Mouse (Mus musculus): Measurements from ENCODE around the gene Nkd2. TPM values are rescaled to one million over a fixed set of nuclear protein-coding genes. Genes with fewer than 3 reads are reported as not detected.

Gene Nkd2
- polyA plus RNA-seq, 1 experiment: 1.2 TPM

DNA sequence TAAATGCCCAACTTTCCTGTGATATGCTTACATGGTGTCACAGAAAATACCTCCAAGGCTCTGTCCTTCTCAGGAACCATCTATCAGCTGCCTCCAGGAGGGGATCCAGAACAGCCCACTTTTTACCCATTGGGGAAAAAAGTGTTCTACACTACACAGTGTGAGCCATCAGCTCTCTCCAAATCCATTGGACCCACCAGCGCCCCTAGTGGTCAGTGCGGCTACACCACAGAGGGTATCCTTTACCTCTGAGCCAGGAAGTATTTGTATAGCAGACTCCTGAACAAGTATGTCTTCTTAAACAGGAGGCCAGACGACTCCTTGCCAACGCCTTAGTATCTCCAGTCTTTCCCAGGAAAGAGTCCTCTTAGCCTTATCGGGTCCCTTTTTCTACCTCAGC is 32.4 kb upstream of the Nkd2 start:
- peak; percentile 27 for DNase-seq
- 78% methylated on average over 5 of the region's 5 CpGs for WGBS
- TF ChIP-seq CTCF (conservative IDR thresholded peaks at IDR 0.05; ENCODE audit: insufficient read depth, insufficient read length, low read depth, low read length): 0 out of 2 replicates have a peak, but pooled peaks have one; percentile 22
- no peak for TF ChIP-seq POLR2A (IDR thresholded peaks at IDR 0.05; ENCODE audit: low read depth, low read length)

DNA sequence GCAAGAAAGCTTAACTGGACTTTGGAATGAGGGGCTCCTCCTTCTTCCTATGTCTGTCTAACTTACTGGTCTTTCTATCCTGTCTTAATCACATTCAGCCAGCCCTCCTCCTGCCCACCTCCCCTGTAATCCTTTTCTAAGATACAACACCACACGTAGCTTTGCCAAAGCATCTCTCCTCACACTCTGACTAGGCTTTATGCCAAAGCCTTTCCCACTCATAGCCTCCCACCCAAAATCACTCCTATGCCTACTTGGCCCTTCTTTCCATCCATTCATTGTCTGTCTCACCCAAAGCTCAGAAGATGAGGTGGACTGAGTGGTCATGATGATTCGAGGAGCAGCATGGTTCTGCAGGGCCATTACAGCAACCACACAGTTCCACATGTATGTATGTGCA is 24.7 kb upstream of the Nkd2 start:
- Histone ChIP-seq H3K27ac (ENCODE audit: insufficient read depth, low read depth, low read length) (no peak overlapping the region), H3K4me3 (ENCODE audit: insufficient read depth, low read depth, low read length) (no peak overlapping the region), H3K4me1 (ENCODE audit: control insufficient read depth, insufficient read depth, low read length) (no peaks in the 10 kb centered on the region), H3K36me3 (ENCODE audit: control insufficient read depth, insufficient read depth, low read length) (no peaks in the 10 kb centered on the region), H3K27me3 (replicated peaks; ENCODE audit: control insufficient read depth, insufficient read depth, low read length) (no peaks in the 10 kb centered on the region)
- 80% methylated on average over 2 of the region's 2 CpGs for WGBS
- TF ChIP-seq POLR2A (IDR thresholded peaks at IDR 0.05; ENCODE audit: low read depth, low read length) (no peak), CTCF (conservative IDR thresholded peaks at IDR 0.05; ENCODE audit: insufficient read depth, insufficient read length, low read depth, low read length) (no peak)
- DNase-seq: no peak

More for the DNA sequence above, 32.4 kb upstream of the Nkd2 start:
- Histone ChIP-seq H3K4me1 (ENCODE audit: control insufficient read depth, insufficient read depth, low read length) (no peaks in the 10 kb centered on the region), H3K27me3 (replicated peaks; ENCODE audit: control insufficient read depth, insufficient read depth, low read length) (no peaks in the 10 kb centered on the region), H3K36me3 (ENCODE audit: control insufficient read depth, insufficient read depth, low read length) (no peaks in the 10 kb centered on the region), H3K27ac (ENCODE audit: insufficient read depth, low read depth, low read length) (no peak overlapping the region), H3K4me3 (ENCODE audit: insufficient read depth, low read depth, low read length) (no peak overlapping the region)

DNA sequence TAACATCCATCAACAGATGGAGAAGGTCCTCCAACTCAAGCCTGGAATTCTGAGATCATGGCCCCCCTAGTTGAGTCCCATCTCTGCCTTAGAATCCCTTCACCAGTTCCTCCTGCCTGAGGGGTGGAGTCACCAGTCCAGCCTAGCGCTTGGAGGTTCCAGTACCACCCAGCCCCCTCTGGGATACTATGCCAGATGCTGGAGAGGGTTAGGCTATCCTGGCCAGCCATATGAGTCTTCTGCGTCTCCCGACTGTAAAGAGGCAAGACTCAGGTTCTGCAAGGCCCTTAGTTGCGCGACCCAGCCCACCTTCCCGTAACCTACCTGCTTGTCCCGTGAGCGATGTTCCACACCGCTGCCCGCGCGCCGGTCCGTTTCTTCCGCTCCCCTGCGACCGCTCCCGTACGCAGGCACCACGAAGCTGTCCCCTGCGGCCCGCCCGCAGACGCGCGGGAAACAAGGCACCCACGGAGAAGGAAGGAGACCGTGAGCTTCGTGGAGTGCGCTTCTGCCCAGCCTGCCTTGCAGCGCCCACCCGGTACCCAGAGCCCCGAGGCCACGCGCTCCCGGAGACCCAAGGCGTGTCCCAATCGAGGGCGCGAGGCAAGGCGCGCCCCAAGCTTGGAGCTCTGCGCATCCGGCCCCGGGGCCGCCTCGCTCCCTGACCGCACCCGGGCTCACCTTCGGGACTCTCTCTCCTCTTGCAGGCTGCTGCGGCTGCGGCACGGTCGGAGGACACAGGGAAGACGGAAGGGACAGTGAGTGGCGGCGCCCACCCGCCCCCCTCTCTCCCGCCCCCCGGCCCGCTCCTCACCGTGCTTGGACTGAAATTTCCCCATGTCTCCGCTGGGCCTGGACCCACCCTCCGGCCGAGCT is 604 bp downstream of the Nkd2 start:
- Histone ChIP-seq H3K27me3 (replicated peaks; ENCODE audit: control insufficient read depth, insufficient read depth, low read length) (peaks cover 3% of the 10 kb centered on the region; the same call in 1 of the 2 replicates), H3K36me3 (ENCODE audit: control insufficient read depth, insufficient read depth, low read length) (no peaks in the 10 kb centered on the region), H3K27ac (ENCODE audit: insufficient read depth, low read depth, low read length) (no peak overlapping the region), H3K4me1 (ENCODE audit: control insufficient read depth, insufficient read depth, low read length) (0 out of 2 replicates have a peak, but pooled peaks cover 3% of the 10 kb centered on the region), H3K4me3 (ENCODE audit: insufficient read depth, low read depth, low read length) (peak overlapping the region; percentile 65)
- DNase-seq: peak; percentile 6
- WGBS: 5% methylated on average over 60 of the region's 65 CpGs
- TF ChIP-seq POLR2A (IDR thresholded peaks at IDR 0.05; ENCODE audit: low read depth, low read length) (no peak), CTCF (conservative IDR thresholded peaks at IDR 0.05; ENCODE audit: insufficient read depth, insufficient read length, low read depth, low read length) (no peak)

DNA sequence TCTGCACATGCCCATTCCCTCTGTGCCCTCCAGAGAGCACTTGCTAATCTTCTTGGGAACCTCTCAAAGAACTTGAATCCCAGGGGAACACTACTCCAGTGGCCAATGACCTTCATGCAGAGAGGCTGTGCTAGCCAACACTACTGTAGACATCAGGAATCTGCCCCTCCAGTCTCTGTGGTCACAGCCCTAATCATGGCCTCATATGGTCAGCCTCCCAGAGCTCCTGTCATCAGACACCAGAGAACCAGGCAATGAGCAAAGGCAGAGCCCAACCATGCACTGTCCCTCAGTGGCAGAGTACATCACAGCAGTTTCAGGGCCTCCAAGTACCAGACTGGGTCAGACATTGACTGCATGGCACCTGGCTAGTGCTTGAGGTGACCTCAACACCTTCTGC is 4.7 kb downstream of the Nkd2 start:
- Histone ChIP-seq H3K27me3 (replicated peaks; ENCODE audit: control insufficient read depth, insufficient read depth, low read length) (peaks cover 3% of the 10 kb centered on the region; the same call in 1 of the 2 replicates), H3K27ac (ENCODE audit: insufficient read depth, low read depth, low read length) (no peak overlapping the region), H3K4me3 (ENCODE audit: insufficient read depth, low read depth, low read length) (no peak overlapping the region), H3K36me3 (ENCODE audit: control insufficient read depth, insufficient read depth, low read length) (no peaks in the 10 kb centered on the region), H3K4me1 (ENCODE audit: control insufficient read depth, insufficient read depth, low read length) (0 out of 2 replicates have a peak, but pooled peaks cover 3% of the 10 kb centered on the region)
- no peak for TF ChIP-seq CTCF (conservative IDR thresholded peaks at IDR 0.05; ENCODE audit: insufficient read depth, insufficient read length, low read depth, low read length)
- DNase-seq: no peak

DNA sequence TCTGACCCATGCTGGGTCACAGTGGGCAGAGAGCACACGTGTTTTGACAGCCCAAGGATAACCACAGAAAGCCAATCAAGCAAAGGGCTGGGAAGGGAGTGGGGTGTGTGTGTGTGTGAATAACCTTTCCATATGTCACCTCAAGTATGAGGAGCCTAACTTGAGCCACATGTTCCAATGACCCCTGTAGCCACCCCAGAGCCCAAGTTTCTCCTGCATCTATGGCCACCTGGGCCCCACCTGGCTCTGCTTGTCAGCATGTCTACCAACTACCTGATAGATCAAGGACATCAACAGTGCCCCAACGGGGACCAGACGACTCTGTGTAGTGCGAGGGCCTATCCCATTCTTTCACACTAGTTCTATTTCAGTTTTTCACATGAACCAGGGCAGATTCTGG is 7.7 kb downstream of the Nkd2 start:
- no peak for DNase-seq
- Histone ChIP-seq H3K4me1 (ENCODE audit: control insufficient read depth, insufficient read depth, low read length) (0 out of 2 replicates have a peak, but pooled peaks cover 3% of the 10 kb centered on the region), H3K4me3 (ENCODE audit: insufficient read depth, low read depth, low read length) (no peak overlapping the region), H3K27ac (ENCODE audit: insufficient read depth, low read depth, low read length) (no peak overlapping the region), H3K27me3 (replicated peaks; ENCODE audit: control insufficient read depth, insufficient read depth, low read length) (no peaks in the 10 kb centered on the region), H3K36me3 (ENCODE audit: control insufficient read depth, insufficient read depth, low read length) (no peaks in the 10 kb centered on the region)
- 93% methylated on average over 4 of the region's 4 CpGs for WGBS
- TF ChIP-seq CTCF (conservative IDR thresholded peaks at IDR 0.05; ENCODE audit: insufficient read depth, insufficient read length, low read depth, low read length) (no peak), POLR2A (IDR thresholded peaks at IDR 0.05; ENCODE audit: low read depth, low read length) (no peak)

DNA sequence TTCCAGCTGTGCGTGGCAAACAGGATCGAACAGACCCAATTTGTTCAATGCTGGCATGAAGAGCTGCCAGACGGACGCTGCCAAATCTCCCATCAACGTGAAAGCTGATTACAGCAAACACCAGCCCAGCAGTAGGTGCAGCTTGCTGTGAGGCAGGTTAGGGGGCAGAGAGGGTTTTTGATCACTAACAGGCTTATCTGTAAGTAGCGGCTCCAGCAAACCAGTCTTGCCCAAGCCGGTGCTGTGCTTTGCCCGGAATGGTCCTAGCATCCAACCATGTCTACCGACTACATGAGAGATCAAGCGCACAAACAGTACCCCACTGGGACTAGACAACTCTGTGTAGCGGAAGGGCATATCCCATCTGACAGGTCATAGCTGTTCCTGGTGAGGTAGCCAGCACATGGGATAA is 8.3 kb downstream of the Nkd2 start:
- TF ChIP-seq CTCF (conservative IDR thresholded peaks at IDR 0.05; ENCODE audit: insufficient read depth, insufficient read length, low read depth, low read length) (no peak), POLR2A (IDR thresholded peaks at IDR 0.05; ENCODE audit: low read depth, low read length) (no peak)
- no peak overlapping the region for H3K4me3 ChIP-seq (ENCODE audit: insufficient read depth, low read depth, low read length)
- no peaks in the 10 kb centered on the region for H3K27me3 ChIP-seq (replicated peaks; ENCODE audit: control insufficient read depth, insufficient read depth, low read length)
- H3K27ac ChIP-seq (ENCODE audit: insufficient read depth, low read depth, low read length): no peak overlapping the region
- WGBS: 87% methylated on average over 11 of the region's 11 CpGs
- 0 out of 2 replicates have a peak, but pooled peaks cover 3% of the 10 kb centered on the region for H3K4me1 ChIP-seq (ENCODE audit: control insufficient read depth, insufficient read depth, low read length)
- no peak for DNase-seq
- H3K36me3 ChIP-seq (ENCODE audit: control insufficient read depth, insufficient read depth, low read length): no peaks in the 10 kb centered on the region

DNA sequence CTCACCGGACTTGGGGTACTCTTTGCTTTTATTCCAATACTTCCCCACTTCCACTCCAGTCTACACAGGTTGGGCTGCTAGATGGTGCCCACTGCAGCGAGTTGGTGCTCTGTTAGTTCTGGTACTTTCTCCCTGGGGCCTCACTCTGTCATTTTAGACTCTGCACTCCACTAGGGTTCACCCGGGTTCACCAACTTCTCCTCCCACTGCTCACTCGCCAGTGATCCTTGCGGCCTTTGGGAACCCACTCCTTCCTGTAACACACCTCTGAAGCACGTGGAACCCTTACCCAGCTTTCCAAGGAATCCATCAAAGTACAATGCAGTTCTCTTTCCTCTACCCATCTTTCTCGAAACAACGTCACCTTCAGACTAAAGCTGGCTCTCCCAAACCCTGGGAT is 9.7 kb downstream of the Nkd2 start:
- no peak overlapping the region for H3K4me3 ChIP-seq (ENCODE audit: insufficient read depth, low read depth, low read length)
- no peak overlapping the region for H3K27ac ChIP-seq (ENCODE audit: insufficient read depth, low read depth, low read length)
- WGBS: 47% methylated on average over 8 of the region's 8 CpGs
- 0 out of 2 replicates have a peak, but pooled peaks cover 3% of the 10 kb centered on the region for H3K4me1 ChIP-seq (ENCODE audit: control insufficient read depth, insufficient read depth, low read length)
- TF ChIP-seq CTCF (conservative IDR thresholded peaks at IDR 0.05; ENCODE audit: insufficient read depth, insufficient read length, low read depth, low read length) (no peak), POLR2A (IDR thresholded peaks at IDR 0.05; ENCODE audit: low read depth, low read length) (no peak)
- peak; percentile 74 for DNase-seq
- H3K27me3 ChIP-seq (replicated peaks; ENCODE audit: control insufficient read depth, insufficient read depth, low read length): no peaks in the 10 kb centered on the region
- no peaks in the 10 kb centered on the region for H3K36me3 ChIP-seq (ENCODE audit: control insufficient read depth, insufficient read depth, low read length)

Data from kidney, adult 2 months (tissue).